Mouse (Mus musculus): ENCODE measurements around the gene Gm21680.
"Not testable (repeated sequence)": the region's sequence is repeated elsewhere in the genome, so short reads cannot be mapped to it uniquely, and the experiment has no call there.

DNA sequence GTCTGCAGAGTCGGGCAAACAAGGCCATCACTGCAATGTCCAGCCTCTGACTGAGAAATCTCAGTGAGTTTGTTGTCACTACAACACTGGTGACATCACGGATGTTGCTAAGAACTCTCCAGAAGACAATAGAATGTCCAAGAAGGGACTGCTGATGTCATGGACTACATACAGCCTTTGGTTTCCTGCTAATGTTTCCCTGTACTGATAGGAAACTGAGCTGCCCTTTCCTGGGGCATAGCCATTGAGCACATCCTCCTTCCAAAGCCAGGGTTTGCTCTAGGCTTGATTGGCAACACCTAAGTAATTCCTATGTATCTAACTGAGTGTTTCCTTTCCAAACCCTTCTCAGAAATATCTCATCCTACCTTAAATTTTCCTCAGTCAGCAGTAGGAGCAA, 18.1 kb downstream of the Gm21680 start, which contains the start of gene Gm21671:
- TF ChIP-seq CTCF (IDR thresholded peaks at IDR 0.05; ENCODE audit: low read depth, low read length); GATA2 (IDR thresholded peaks at IDR 0.05; ENCODE audit: borderline replicate concordance, low read depth, low read length); GATA1 (IDR thresholded peaks at IDR 0.05; ENCODE audit: borderline replicate concordance, low read length); TAL1 (conservative IDR thresholded peaks at IDR 0.05; ENCODE audit: low read depth, low read length); POLR2AphosphoS5 (IDR thresholded peaks at IDR 0.05; ENCODE audit: insufficient replicate concordance, low read depth, low read length): not testable (repeated sequence)
